Mouse (Mus musculus) liver, embryonic 11.5 days (tissue): ENCODE results near the gene B3galnt2. TPM values are rescaled to one million over a fixed set of nuclear protein-coding genes. Genes with fewer than 3 reads are reported as not detected.
"Not testable (repeated sequence)": the region's sequence is repeated elsewhere in the genome, so short reads cannot be mapped to it uniquely, and the experiment has no call there.

ENCODE experiments used
- ATAC-seq: fragments of 200-750 bp; cut with Nextera tagmentation; replicated peaks from 2 replicates; pipeline ENCODE4 v1.8.0; 2017; ENCODE audit warnings: moderate number of reproducible peaks, mild to moderate bottlenecking, moderate TSS enrichment, moderate library complexity; ENCODE audit not compliant: low FRiP score
- DNase-seq: peaks from one replicate; pipeline ENCODE4 v3.0.0-alpha.2; 2017; ENCODE audit warnings: low spot score
- H3K27ac ChIP-seq: fragments of 300-500 bp; sonication (generic); 2 replicates; pipeline ENCODE4 v1.5.1; 2014; ENCODE audit warnings: mild to moderate bottlenecking, low read depth, low read length, control low read depth
- H3K27me3 ChIP-seq: fragments of 300-500 bp; sonication (generic); replicated peaks from 2 replicates; pipeline ENCODE4 v1.6.1; 2014; ENCODE audit warnings: low read length, mixed read lengths; ENCODE audit not compliant: control insufficient read depth, insufficient read depth
- H3K36me3 ChIP-seq: fragments of 300-500 bp; sonication (generic); 2 replicates; pipeline ENCODE4 v1.6.1; 2014; ENCODE audit warnings: mild to moderate bottlenecking, low read length, moderate library complexity, mixed read lengths; ENCODE audit not compliant: control insufficient read depth, insufficient read depth
- H3K4me1 ChIP-seq: fragments of 300-500 bp; sonication (generic); replicated peaks from 2 replicates; pipeline ENCODE4 v1.6.1; 2014; ENCODE audit warnings: low read length, mixed read lengths; ENCODE audit not compliant: control insufficient read depth, insufficient read depth
- H3K4me2 ChIP-seq: fragments of 300-500 bp; sonication (generic); 2 replicates; pipeline ENCODE4 v1.6.1; 2014; ENCODE audit warnings: mild to moderate bottlenecking, control low read depth, moderate library complexity
- H3K4me3 ChIP-seq: fragments of 300-500 bp; sonication (generic); 2 replicates; pipeline ENCODE4 v1.5.1; 2014; ENCODE audit warnings: low read depth, low read length, control low read depth
- H3K9ac ChIP-seq: fragments of 300-500 bp; sonication (generic); 2 replicates; pipeline ENCODE4 v1.6.1; 2014; ENCODE audit warnings: low read depth, low read length, control low read depth
- H3K9me3 ChIP-seq: fragments of 300-500 bp; sonication (generic); 2 replicates; pipeline ENCODE4 v1.6.1; 2016; ENCODE audit warnings: low read length, inconsistent platforms, mixed read lengths; ENCODE audit not compliant: control insufficient read depth
- WGBS: fragments of 180-500 bp; shearing (Covaris S2); extraction: QIAGEN DNeasy Blood & Tissue Kit; methylation state at CpG from one replicate; pipeline ENCODE4 v1.1.7; 2014; 5-methylcytosine and 5-hydroxymethylcytosine counted together
- polyA plus RNA-seq: library from polyadenylated mRNA; unstranded; fragments of >200 nt; fragmentation: Nextera tagmentation; extraction: Ambion mirVana; gene quantifications from 2 replicates; pipeline ENCODE4 v1.2.1, GENCODE M21; 2014

The B3galnt2 gene
- polyA plus RNA-seq, 1 experiment from 2014 or later: 62.7 TPM

DNA sequence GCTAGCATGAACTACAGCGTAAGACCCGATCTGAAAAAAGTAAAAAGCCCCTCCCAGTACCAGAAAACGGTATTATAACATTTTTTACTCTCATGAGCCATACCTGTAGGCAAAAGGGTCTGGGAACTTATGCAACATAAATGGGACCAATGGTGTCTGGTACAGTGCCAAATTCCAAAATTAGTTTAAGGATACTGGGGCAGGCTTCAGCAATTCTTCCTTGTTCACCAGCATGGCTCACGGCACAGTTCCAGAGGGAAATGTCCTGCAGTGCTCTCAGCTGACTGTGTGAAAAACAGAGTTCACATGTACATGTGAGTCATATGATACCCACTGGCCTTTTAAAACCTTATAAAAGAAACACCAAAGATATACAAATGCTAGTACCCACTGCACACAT is 60.3 kb downstream of the B3galnt2 start:
- H3K4me2 ChIP-seq: no peak overlapping the region
- H3K27ac ChIP-seq: no peak overlapping the region
- ATAC-seq (no peak), DNase-seq (no peak)
- H3K9ac ChIP-seq: no peak overlapping the region
- H3K4me1 ChIP-seq: peaks cover 16% of the 10 kb centered on the region
- WGBS: 91% methylated on average over 4 of the region's 4 CpGs
- H3K27me3 ChIP-seq: no peaks in the 10 kb centered on the region
- no peaks in the 10 kb centered on the region for H3K9me3 ChIP-seq
- H3K4me3 ChIP-seq: no peak overlapping the region
- H3K36me3 ChIP-seq: peaks cover 11% of the 10 kb centered on the region

DNA sequence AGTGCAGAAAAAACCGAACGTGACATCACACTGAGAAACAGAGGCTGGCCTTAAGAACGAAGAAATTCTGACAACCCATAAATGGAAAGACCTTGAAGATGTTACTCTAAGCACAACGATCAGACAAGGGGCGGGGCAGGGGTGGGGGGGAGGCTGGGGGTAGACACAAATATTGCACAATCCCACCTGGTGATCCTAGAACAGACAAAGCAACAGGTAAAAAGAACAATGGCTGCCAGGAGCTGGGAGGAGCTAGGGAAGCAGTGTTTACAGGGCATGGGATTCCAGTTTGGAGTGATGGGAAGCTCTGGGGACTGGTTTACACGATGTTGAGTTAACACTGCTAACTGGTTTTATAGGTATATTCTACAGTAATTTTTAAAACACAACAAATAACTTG is 61.3 kb downstream of the B3galnt2 start:
- DNase-seq: no peak
- peaks cover 11% of the 10 kb centered on the region for H3K36me3 ChIP-seq

DNA sequence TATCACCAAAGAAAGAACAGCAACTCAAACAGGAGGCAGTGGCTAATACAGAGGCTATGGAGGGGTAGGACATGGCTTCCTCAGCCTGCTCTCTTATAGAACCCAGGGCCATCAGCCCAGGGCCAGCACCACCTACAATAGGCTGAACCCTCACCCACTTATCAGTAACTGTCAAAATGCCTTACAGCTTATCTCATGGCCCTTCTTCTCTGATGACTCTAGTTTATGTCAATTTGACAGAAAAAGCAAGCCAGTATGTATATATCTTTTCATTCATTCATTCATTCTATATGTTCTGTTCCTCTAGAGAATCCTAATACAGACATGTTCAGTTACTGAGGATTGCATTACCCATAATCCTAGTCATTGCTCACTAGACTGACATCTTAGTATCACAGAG is 64.0 kb downstream of the B3galnt2 start:
- Histone ChIP-seq H3K9me3 (no peaks in the 10 kb centered on the region), H3K36me3 (peaks cover 9% of the 10 kb centered on the region), H3K4me2 (peak overlapping the region; percentile 37), H3K4me3 (no peak overlapping the region), H3K27ac (peak overlapping the region; percentile 67), H3K4me1 (peaks cover 15% of the 10 kb centered on the region; the same call in 1 of the 2 replicates), H3K27me3 (no peaks in the 10 kb centered on the region), H3K9ac (no peak overlapping the region)
- ATAC-seq (peak; percentile 91), DNase-seq (no peak)

More for the DNA sequence above, 61.3 kb downstream of the B3galnt2 start:
- WGBS: 90% methylated on average over 6 of the region's 6 CpGs
- no peaks in the 10 kb centered on the region for H3K9me3 ChIP-seq
- no peak overlapping the region for H3K27ac ChIP-seq
- H3K9ac ChIP-seq: no peak overlapping the region
- H3K4me2 ChIP-seq: no peak overlapping the region
- peaks cover 18% of the 10 kb centered on the region for H3K4me1 ChIP-seq
- ATAC-seq: no peak
- H3K4me3 ChIP-seq: no peak overlapping the region
- no peaks in the 10 kb centered on the region for H3K27me3 ChIP-seq

DNA sequence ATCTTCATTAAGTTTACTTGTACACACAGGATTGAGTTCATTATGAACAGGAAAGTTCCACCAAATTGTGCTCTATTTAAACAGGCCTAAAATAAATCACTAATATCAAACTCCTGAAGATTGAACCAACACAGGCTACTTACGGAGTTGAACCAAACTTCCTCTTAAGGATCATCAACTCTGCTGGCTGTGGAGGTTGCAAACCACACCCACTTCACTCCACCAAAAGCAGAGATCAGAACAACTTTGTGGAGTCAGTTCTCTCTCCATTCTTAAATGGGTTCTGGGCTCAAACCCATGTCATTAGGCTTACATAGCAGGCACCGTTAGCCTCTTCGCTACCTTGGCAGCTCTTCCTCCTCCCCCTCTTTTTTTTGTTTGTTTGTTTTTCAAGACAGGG is 64.6 kb downstream of the B3galnt2 start:
- 80% methylated on average over 3 of the region's 3 CpGs for WGBS
- H3K27me3 ChIP-seq: no peaks in the 10 kb centered on the region
- DNase-seq: no peak
- peaks cover 15% of the 10 kb centered on the region; the same call in 1 of the 2 replicates for H3K4me1 ChIP-seq
- no peak overlapping the region for H3K4me3 ChIP-seq
- ATAC-seq: no peak; the same call in 1 of the 2 replicates
- H3K9ac ChIP-seq: no peak overlapping the region
- peaks cover 7% of the 10 kb centered on the region for H3K36me3 ChIP-seq
- peak overlapping the region; percentile 67 for H3K27ac ChIP-seq
- H3K9me3 ChIP-seq: no peaks in the 10 kb centered on the region
- no peak overlapping the region; the same call in 1 of the 2 replicates for H3K4me2 ChIP-seq

DNA sequence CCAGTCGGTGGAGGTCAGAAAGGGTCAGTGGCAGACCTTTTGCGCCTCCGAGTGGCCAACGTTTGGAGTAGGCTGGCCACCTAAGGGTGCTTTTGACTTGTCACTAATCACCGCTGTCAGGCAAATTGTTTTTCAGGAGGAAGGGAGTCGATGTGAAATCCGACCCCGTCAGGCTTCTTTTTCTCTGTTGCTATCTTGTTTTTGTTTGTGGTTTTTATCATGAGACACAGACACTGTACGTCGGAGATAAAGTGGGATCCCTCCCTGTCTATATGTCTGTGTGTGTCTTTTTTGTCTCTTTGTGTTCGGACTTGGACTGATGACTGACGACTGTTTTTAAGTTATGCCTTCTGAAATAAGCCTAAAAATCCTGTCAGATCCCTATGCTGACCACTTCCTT is 67.1 kb downstream of the B3galnt2 start:
- peaks cover 15% of the 10 kb centered on the region; the same call in 1 of the 2 replicates for H3K4me1 ChIP-seq
- not testable (repeated sequence) for H3K27me3 ChIP-seq, H3K27ac ChIP-seq, DNase-seq, H3K36me3 ChIP-seq, H3K4me2 ChIP-seq, H3K9me3 ChIP-seq, H3K4me3 ChIP-seq, H3K9ac ChIP-seq
- 10% methylated on average over 6 of the region's 12 CpGs for WGBS
- ATAC-seq: peak; percentile 56; the same call in 1 of the 2 replicates

DNA sequence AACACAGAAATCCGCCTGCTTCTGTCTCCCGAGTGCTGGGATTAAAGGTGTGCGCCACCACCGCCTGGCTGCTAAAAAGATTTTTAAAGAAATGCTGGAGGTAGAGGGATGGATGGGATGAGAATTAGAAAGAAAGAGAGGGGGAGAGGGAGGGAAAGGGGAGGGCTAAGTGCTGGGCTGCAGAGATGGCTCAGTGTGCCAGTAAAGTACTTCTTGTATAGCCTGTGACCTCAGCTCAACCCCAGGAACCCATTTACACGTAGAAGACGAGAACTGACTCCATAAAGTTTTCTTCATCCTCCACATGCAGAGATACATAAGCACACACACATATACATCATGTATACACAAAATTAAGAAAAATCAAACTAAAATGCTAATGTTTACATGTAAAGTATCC is 71.3 kb downstream of the B3galnt2 start:
- Histone ChIP-seq H3K36me3 (peaks cover 10% of the 10 kb centered on the region), H3K9ac (no peak overlapping the region), H3K9me3 (no peaks in the 10 kb centered on the region), H3K27ac (no peak overlapping the region), H3K4me1 (peaks cover 3% of the 10 kb centered on the region; the same call in 1 of the 2 replicates), H3K4me2 (no peak overlapping the region), H3K4me3 (no peak overlapping the region), H3K27me3 (no peaks in the 10 kb centered on the region)
- 92% methylated on average over 6 of the region's 6 CpGs for WGBS
- DNase-seq: no peak
- no peak for ATAC-seq

DNA sequence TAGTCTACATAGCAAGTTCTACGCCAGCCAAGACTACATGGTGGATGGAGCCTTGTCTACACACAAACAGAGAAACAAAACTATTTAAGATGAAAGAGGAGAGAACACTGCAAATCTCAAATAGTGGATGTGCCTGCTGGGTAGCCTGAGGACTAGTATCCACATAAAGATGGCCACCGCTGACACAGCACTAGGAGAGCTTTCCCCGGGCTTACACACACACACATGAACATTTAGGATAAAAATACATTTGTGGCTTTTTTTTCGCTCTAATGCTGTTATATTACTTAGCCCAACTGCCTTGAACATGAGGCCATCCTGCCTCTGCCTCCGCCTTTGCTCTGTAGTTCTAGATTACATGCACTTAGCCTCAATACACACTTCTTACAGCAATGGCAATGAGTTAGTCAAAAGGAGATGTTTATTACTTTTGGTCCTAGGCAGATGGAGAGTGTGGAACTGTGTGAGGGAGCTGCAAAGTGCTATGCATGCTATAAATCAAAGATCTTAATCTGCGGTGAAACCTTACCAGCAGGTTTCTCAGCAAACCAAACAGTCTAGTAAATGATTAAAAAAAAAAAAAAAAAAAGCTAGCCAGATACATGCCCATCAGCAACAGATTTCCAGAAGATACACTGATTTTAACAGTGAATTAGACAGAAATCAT is 72.0 kb downstream of the B3galnt2 start:
- ATAC-seq (no peak), DNase-seq (no peak)
- H3K4me1 ChIP-seq: peaks cover 9% of the 10 kb centered on the region
- no peak overlapping the region for H3K27ac ChIP-seq
- WGBS: 88% methylated on average over 6 of the region's 6 CpGs
- H3K4me2 ChIP-seq: no peak overlapping the region
- no peaks in the 10 kb centered on the region for H3K9me3 ChIP-seq
- H3K9ac ChIP-seq: no peak overlapping the region
- H3K27me3 ChIP-seq: no peaks in the 10 kb centered on the region
- peaks cover 10% of the 10 kb centered on the region for H3K36me3 ChIP-seq
- H3K4me3 ChIP-seq: no peak overlapping the region

DNA sequence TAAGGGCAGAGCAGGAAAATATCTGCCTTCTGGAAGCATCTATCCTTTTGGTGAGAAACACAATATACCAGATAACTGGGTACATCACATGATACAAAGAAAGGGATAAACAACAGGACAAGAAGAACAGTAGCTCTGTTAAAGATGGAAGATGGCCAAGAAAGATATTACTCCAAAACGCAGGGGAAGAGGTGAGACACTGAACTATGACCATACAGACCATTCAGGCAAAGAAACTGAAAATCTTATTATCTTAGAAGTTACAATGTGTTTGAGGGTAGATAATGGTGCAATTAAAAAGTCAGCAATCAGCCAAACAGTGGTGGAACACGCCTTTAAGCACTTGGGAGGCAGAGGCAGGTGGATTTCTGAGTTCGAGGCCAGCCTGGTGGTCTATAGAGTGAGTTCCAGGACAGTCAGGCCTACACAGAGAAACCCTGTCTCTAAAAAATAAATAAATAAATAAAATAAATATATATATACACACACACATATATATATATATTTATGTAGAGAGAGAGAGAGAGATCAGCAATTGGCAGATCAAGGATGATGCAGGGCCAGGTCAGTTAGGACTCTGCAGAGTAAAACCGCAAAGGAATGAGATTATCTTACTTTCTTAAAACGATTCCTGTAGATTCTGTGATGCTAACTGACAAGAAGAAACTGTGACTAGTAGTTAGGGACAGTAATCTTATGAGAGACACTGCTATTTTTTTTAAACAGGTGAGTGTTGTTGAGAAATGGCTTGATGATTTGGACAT is 79.2 kb downstream of the B3galnt2 start:
- no peaks in the 10 kb centered on the region; the same call in 1 of the 2 replicates for H3K36me3 ChIP-seq
- H3K9ac ChIP-seq: no peak overlapping the region
- H3K4me3 ChIP-seq: no peak overlapping the region
- H3K4me2 ChIP-seq: peak overlapping the region; percentile 50
- peaks cover 32% of the 10 kb centered on the region for H3K4me1 ChIP-seq
- H3K27me3 ChIP-seq: no peaks in the 10 kb centered on the region
- DNase-seq (no peak), ATAC-seq (peak; percentile 81)
- WGBS: 52% methylated on average over 5 of the region's 5 CpGs
- no peaks in the 10 kb centered on the region for H3K9me3 ChIP-seq
- H3K27ac ChIP-seq: peak overlapping the region; percentile 91

DNA sequence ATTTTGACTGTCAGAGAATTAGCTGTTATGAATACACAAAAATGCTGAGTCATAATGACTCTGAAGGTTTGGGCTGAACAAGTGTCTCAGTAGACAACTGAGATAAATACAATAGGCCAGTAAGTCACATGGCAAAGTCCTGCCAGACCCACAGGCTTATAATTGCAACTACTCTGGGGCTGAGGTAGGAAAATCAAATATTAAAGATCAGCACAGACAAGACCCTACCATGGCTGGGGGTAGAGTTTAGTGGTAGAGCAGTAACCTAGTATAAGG is 79.7 kb downstream of the B3galnt2 start:
- Histone ChIP-seq H3K4me3 (no peak overlapping the region), H3K9me3 (no peaks in the 10 kb centered on the region), H3K27ac (peak overlapping the region; percentile 91), H3K27me3 (no peaks in the 10 kb centered on the region), H3K4me2 (peak overlapping the region; percentile 50), H3K9ac (peak overlapping the region; percentile 43; the same call in 1 of the 2 replicates), H3K4me1 (peaks cover 34% of the 10 kb centered on the region), H3K36me3 (no peaks in the 10 kb centered on the region; the same call in 1 of the 2 replicates)
- peak; percentile 78 for ATAC-seq
- no peak for DNase-seq
